ENCODE assay signal across 20 mouse cellular contexts in the genomic region with DNA sequence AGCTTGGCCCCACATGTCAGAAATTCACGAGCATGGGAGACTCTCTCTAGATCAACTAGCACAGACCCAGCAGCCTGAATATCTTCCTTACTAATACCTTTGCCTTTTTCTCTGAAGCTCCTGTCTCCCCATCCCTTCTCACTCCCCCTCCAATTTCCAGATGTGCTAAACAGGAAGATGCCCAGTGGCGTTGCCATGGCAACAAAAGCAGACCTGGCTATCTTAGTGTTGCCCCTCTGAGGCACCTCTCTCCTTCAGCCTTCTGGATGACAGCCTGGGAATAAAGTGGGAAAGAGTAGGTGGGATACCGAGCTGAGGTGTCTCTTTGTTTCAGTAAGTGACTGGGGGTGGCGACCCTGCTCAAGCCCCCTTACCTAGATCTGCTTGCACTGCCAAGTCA.
DNase-seq lines count a peak whose midpoint lies in the region; ATAC-seq and TF ChIP-seq lines count a peak whose summit lies in the region.
"Had no signal": no experiment of that assay in that cellular context is flagged by ENCODE, and none has a peak within 500 bp of the region (broad histone marks: within the 10 kb centered on the region; RNA-seq: fewer than 3 reads in every experiment).

No protein-coding gene starts in this region.

- no peaks in the 10 kb centered on the region for H3K9me3 ChIP-seq in midbrain, embryonic 13.5 days
- no peaks in the 10 kb centered on the region for H3K9me3 ChIP-seq in midbrain, embryonic 10.5 days (replicated peaks)
- no peaks in the 10 kb centered on the region for H3K9me3 ChIP-seq in midbrain, embryonic 15.5 days
- H3K9me3 ChIP-seq: forebrain, embryonic 15.5 days; heart, embryonic 10.5 days; hindbrain, embryonic 12.5 days; intestine, embryonic 15.5 days had no signal

- 0 out of 2 replicates have a peak overlapping the region, but pooled peaks have one; percentile 11 for H3K27ac ChIP-seq in midbrain, embryonic 13.5 days
- H3K27ac ChIP-seq in midbrain, embryonic 10.5 days (replicated peaks), result no peak overlapping the region
- H3K27ac ChIP-seq in midbrain, embryonic 15.5 days, result peak overlapping the region; percentile 36; the same call in 1 of the 2 replicates
- H3K27ac ChIP-seq: forebrain, embryonic 15.5 days; heart, embryonic 10.5 days; hindbrain, embryonic 12.5 days; intestine, embryonic 15.5 days had no signal

- H3K9ac ChIP-seq in midbrain, embryonic 13.5 days (replicated peaks), result no peak overlapping the region
- no peak overlapping the region for H3K9ac ChIP-seq in midbrain, embryonic 15.5 days
- H3K9ac ChIP-seq: forebrain, embryonic 15.5 days; hindbrain, embryonic 12.5 days; intestine, embryonic 15.5 days had no signal

- no peak for TF ChIP-seq CTCF in brain, embryonic 14.5 days (IDR thresholded peaks at IDR 0.05; ENCODE audit: borderline replicate concordance, extremely low read depth, insufficient read depth, insufficient read length)

- no peak overlapping the region for H3K4me3 ChIP-seq in midbrain, embryonic 13.5 days (replicated peaks)
- no peak overlapping the region for H3K4me3 ChIP-seq in midbrain, embryonic 10.5 days
- no peak overlapping the region for H3K4me3 ChIP-seq in midbrain, embryonic 15.5 days
- H3K4me3 ChIP-seq: forebrain, embryonic 15.5 days; heart, embryonic 10.5 days; hindbrain, embryonic 12.5 days; intestine, embryonic 15.5 days had no signal

- no peak for ATAC-seq in midbrain, embryonic 13.5 days
- ATAC-seq in midbrain, embryonic 15.5 days (replicated peaks), result 0 out of 2 replicates have a peak, but pooled peaks have one; percentile 30
- ATAC-seq: activated CD4-positive, CD25-positive, alpha-beta regulatory T cell, adult 4 months; forebrain, embryonic 15.5 days; intestine, embryonic 15.5 days had no signal

- 83% methylated on average over 4 of the region's 4 CpGs for WGBS in midbrain, embryonic 13.5 days
- WGBS in midbrain, embryonic 10.5 days, result 78% methylated on average over 4 of the region's 4 CpGs
- WGBS in midbrain, embryonic 15.5 days, result 66% methylated on average over 4 of the region's 4 CpGs

- no peak for TF ChIP-seq POLR2A in brain, embryonic 14.5 days (IDR thresholded peaks at IDR 0.05; ENCODE audit: borderline replicate concordance, extremely low read depth, insufficient read depth, insufficient read length, poor library complexity, severe bottlenecking)

- H3K36me3 ChIP-seq in midbrain, embryonic 13.5 days, result no peaks in the 10 kb centered on the region
- H3K36me3 ChIP-seq in midbrain, embryonic 10.5 days, result no peaks in the 10 kb centered on the region
- no peaks in the 10 kb centered on the region for H3K36me3 ChIP-seq in midbrain, embryonic 15.5 days (replicated peaks)
- H3K36me3 ChIP-seq: forebrain, embryonic 15.5 days; heart, embryonic 10.5 days; hindbrain, embryonic 12.5 days; intestine, embryonic 15.5 days had no signal

- H3K27me3 ChIP-seq in midbrain, embryonic 13.5 days, result no peaks in the 10 kb centered on the region
- H3K27me3 ChIP-seq in midbrain, embryonic 10.5 days (ENCODE audit: low read depth, poor library complexity, severe bottlenecking), result no peaks in the 10 kb centered on the region
- H3K27me3 ChIP-seq in midbrain, embryonic 15.5 days (replicated peaks), result no peaks in the 10 kb centered on the region
- H3K27me3 ChIP-seq: forebrain, embryonic 15.5 days; hindbrain, embryonic 12.5 days; intestine, embryonic 15.5 days had no signal

- H3K4me1 ChIP-seq in midbrain, embryonic 13.5 days (replicated peaks), result peaks cover 8% of the 10 kb centered on the region
- 0 out of 2 replicates have a peak, but pooled peaks cover 3% of the 10 kb centered on the region for H3K4me1 ChIP-seq in midbrain, embryonic 10.5 days
- peaks cover 17% of the 10 kb centered on the region for H3K4me1 ChIP-seq in midbrain, embryonic 15.5 days
- H3K4me1 ChIP-seq: intestine, embryonic 15.5 days had no signal

- H3K4me2 ChIP-seq in midbrain, embryonic 13.5 days (replicated peaks), result no peak overlapping the region
- no peak overlapping the region for H3K4me2 ChIP-seq in midbrain, embryonic 15.5 days
- H3K4me2 ChIP-seq: forebrain, embryonic 15.5 days; hindbrain, embryonic 12.5 days; intestine, embryonic 15.5 days had no signal

- DNase-seq in embryo, embryonic 11 days, result peak; percentile 26
- no peak for DNase-seq in embryo, embryonic 9.5 days (ENCODE audit: extremely low spot score)
- no peak for DNase-seq in midbrain, embryonic 10.5 days (ENCODE audit: low spot score)
- DNase-seq in brain, embryonic 14.5 days (ENCODE audit: low read depth), result peak; percentile 59
- no peak for DNase-seq in ovary, postnatal 36 days (ENCODE audit: low spot score)
- DNase-seq in layer of hippocampus, postnatal 14 days (ENCODE audit: low spot score in 2 of 2), result no peak
- DNase-seq: adrenal gland, postnatal 14 days; cerebellum, adult 18-20 months; cerebellum, adult 9-11 months; cerebellum, postnatal 36 days; gastrocnemius, postnatal 10 days; heart, adult 18-20 months; heart, postnatal 10 days had no signal

Comparison
In these comparisons a context has a peak if more than half of its experiments do, and no peak if none do; other contexts are left out.
1. DNase-seq: peak in embryo, embryonic 11 days (single experiment) and brain, embryonic 14.5 days (single experiment); none in embryo, embryonic 9.5 days (single experiment), midbrain, embryonic 10.5 days (single experiment), ovary, postnatal 36 days (single experiment) and layer of hippocampus, postnatal 14 days (0 of 2).